Mouse (Mus musculus) left cerebral cortex, adult 8-10 months (tissue): Measurements from ENCODE around the gene Eif2b2. TPM values are rescaled to one million over a fixed set of nuclear protein-coding genes. Genes with fewer than 3 reads are reported as not detected.

Source experiments
- DNase-seq, 2 experiments: peaks; one replicate each; pipeline ENCODE4 v3.0.0; 2022; ENCODE audit warnings: low spot score in 2 of 2
- microRNA-seq, 2 experiments: library from miRNA; unstranded; fragments of <30 nt; microRNA quantifications; one replicate each; pipeline ENCODE4 v1.2.0; 2022
- total RNA-seq, 4 experiments: library from RNA; stranded (reverse); gene quantifications; 2 replicates each; pipeline ENCODE4 v1.2.4; 2022

Gene Eif2b2
- total RNA-seq, 4 experiments from 2014 or later: 64.0 to 73.3 (median 68.1) TPM

GRCm38 (mm10) chr12:85237553-85237952 is 18.3 kb downstream of the Eif2b2 start:
- no peak for DNase-seq

GRCm38 (mm10) chr12:85252083-85252482 is 32.8 kb downstream of the Eif2b2 start:
- no peak for DNase-seq

- DNase-seq: no peak
Observed at GRCm38 (mm10) chr12:85256074-85256751, 36.9 kb downstream of the Eif2b2 start.

GRCm38 (mm10) chr12:85257008-85257639 is 37.8 kb downstream of the Eif2b2 start:
- no peak for DNase-seq

GRCm38 (mm10) chr12:85262489-85262888 is 43.2 kb downstream of the Eif2b2 start:
- no peak for DNase-seq

GRCm38 (mm10) chr12:85263190-85263589 is 43.9 kb downstream of the Eif2b2 start:
- no peak for DNase-seq

- no peak for DNase-seq
Observed at GRCm38 (mm10) chr12:85264531-85264930, 45.2 kb downstream of the Eif2b2 start.

- no peak for DNase-seq
Observed at GRCm38 (mm10) chr12:85264940-85265339, 45.7 kb downstream of the Eif2b2 start.

GRCm38 (mm10) chr12:85266248-85266647 is 47.0 kb downstream of the Eif2b2 start:
- DNase-seq: no peak

GRCm38 (mm10) chr12:85269821-85270220 is 50.5 kb downstream of the Eif2b2 start:
- DNase-seq: no peak

- DNase-seq: peak; percentile 70 to 85
Observed at GRCm38 (mm10) chr12:85270319-85270718, 51.0 kb downstream of the Eif2b2 start, which contains the start of gene Mlh3. TSS of gene Mlh3 (minus strand) at chr12:85270599.

- DNase-seq: no peak
Observed at GRCm38 (mm10) chr12:85271132-85271842, 52.0 kb downstream of the Eif2b2 start.

GRCm38 (mm10) chr12:85271843-85272206 is 52.5 kb downstream of the Eif2b2 start:
- DNase-seq: no peak

- DNase-seq: no peak
Observed at GRCm38 (mm10) chr12:85273508-85273907, 54.2 kb downstream of the Eif2b2 start.

Small RNAs within 50 kb of the gene (microRNA-seq; reads per million reads assigned to microRNA genes)
- gene Mir6938: 0 to 2.1 reads per million in 2 experiments

Other genes with a start within 250 kb of the Eif2b2 start
- gene Fcf1, start 248.6 kb upstream of the Eif2b2 start, total RNA-seq: 10 to 100 TPM; 29.7 to 39.9 (median 35.4) TPM
- gene Arel1, start 248.6 kb upstream of the Eif2b2 start, total RNA-seq: 100 to 1,000 TPM in 3 of 4 experiments, 10 to 100 TPM in 1; 98.1 to 130 (median 120) TPM
- 100 to 1,000 TPM; 104 to 115 (median 108) TPM for gene Ylpm1, start 223.2 kb upstream of the Eif2b2 start, total RNA-seq
- gene Prox2, start 108.7 kb upstream of the Eif2b2 start, total RNA-seq: 1 to 10 TPM; 2.8 to 3.3 (median 3.1) TPM
- gene Dlst, start 108.6 kb upstream of the Eif2b2 start, total RNA-seq: 100 to 1,000 TPM; 140 to 155 (median 152) TPM
- 10 to 100 TPM; 35.0 to 37.6 (median 36.6) TPM for gene Rps6kl1, start 68.2 kb upstream of the Eif2b2 start, total RNA-seq
- 1 to 10 TPM; 2.1 to 4.4 (median 3.1) TPM for gene Pgf, start 41.7 kb upstream of the Eif2b2 start, total RNA-seq
- 10 to 100 TPM; 16.1 to 20.8 (median 17.1) TPM for gene Mlh3, start 51.1 kb downstream of the Eif2b2 start, total RNA-seq
- 10 to 100 TPM; 28.9 to 36.7 (median 30.1) TPM for gene Acyp1, start 69.0 kb downstream of the Eif2b2 start, total RNA-seq
- gene Zc2hc1c, start 69.1 kb downstream of the Eif2b2 start, total RNA-seq: 1 to 10 TPM; 2.6 to 3.3 (median 3.0) TPM
- gene Nek9, start 119.9 kb downstream of the Eif2b2 start, total RNA-seq: 10 to 100 TPM; 37.2 to 40.5 (median 38.7) TPM
- 100 to 1,000 TPM; 169 to 181 (median 175) TPM for gene Tmed10, start 155.4 kb downstream of the Eif2b2 start, total RNA-seq